Mouse (Mus musculus): ENCODE measurements around the gene Tenm1. TPM values are rescaled to one million over a fixed set of nuclear protein-coding genes. Genes with fewer than 3 reads are reported as not detected.

Gene Tenm1
- not detected in 2 replicates for polyA plus RNA-seq (2012; ENCODE audit: insufficient read depth, insufficient read length, low replicate concordance, missing spikeins)

- peak within 1 kb of the TSS; percentile 57 for H3K4me3 ChIP-seq (ENCODE audit: insufficient read depth, low read depth, low read length)
- H3K4me1 ChIP-seq (ENCODE audit: control insufficient read depth, insufficient read depth, low read length) = peaks cover 2% of the 10 kb centered on the region; the same call in 1 of the 2 replicates
- 25% methylated on average over 22 of the region's 22 CpGs for WGBS
- H3K27ac ChIP-seq (ENCODE audit: insufficient read depth, low read depth, low read length) = no peak within 1 kb of the TSS; the same call in 1 of the 2 replicates
- no peak for TF ChIP-seq POLR2A (IDR thresholded peaks at IDR 0.05; ENCODE audit: insufficient read depth, low read depth, low read length)
Observed at GRCm38 (mm10) chrX:43428855-43429263, at the start of gene Tenm1. Gene Tenm1 (minus strand): TSS chrX:43429126.

- Histone ChIP-seq H3K4me1 (ENCODE audit: control insufficient read depth, insufficient read depth, low read length) (no peaks in the 10 kb centered on the region), H3K27ac (ENCODE audit: insufficient read depth, low read depth, low read length) (no peak overlapping the region), H3K4me3 (ENCODE audit: insufficient read depth, low read depth, low read length) (no peak overlapping the region)
- no peak for TF ChIP-seq CTCF (IDR thresholded peaks at IDR 0.05; ENCODE audit: insufficient read depth, low read depth, low read length)
- TF ChIP-seq POLR2A (IDR thresholded peaks at IDR 0.05; ENCODE audit: insufficient read depth, low read depth, low read length) = no peak
Observed at GRCm38 (mm10) chrX:43467311-43467710, 38.4 kb upstream of the Tenm1 start.

- Histone ChIP-seq H3K4me1 (ENCODE audit: control insufficient read depth, insufficient read depth, low read length) (peaks cover 2% of the 10 kb centered on the region; the same call in 1 of the 2 replicates), H3K27ac (ENCODE audit: insufficient read depth, low read depth, low read length) (no peak overlapping the region), H3K4me3 (ENCODE audit: insufficient read depth, low read depth, low read length) (peak overlapping the region; percentile 57)
- TF ChIP-seq CTCF (IDR thresholded peaks at IDR 0.05; ENCODE audit: insufficient read depth, low read depth, low read length) = no peak
- no peak for TF ChIP-seq POLR2A (IDR thresholded peaks at IDR 0.05; ENCODE audit: insufficient read depth, low read depth, low read length)
- WGBS = 14% methylated on average over 11 of the region's 11 CpGs
Observed at GRCm38 (mm10) chrX:43430581-43430980, 1.7 kb upstream of the Tenm1 start.

- H3K4me3 ChIP-seq (ENCODE audit: insufficient read depth, low read depth, low read length) = peak overlapping the region; percentile 57
- 18% methylated on average over 25 of the region's 25 CpGs for WGBS
- peaks cover 2% of the 10 kb centered on the region; the same call in 1 of the 2 replicates for H3K4me1 ChIP-seq (ENCODE audit: control insufficient read depth, insufficient read depth, low read length)
- no peak overlapping the region for H3K27ac ChIP-seq (ENCODE audit: insufficient read depth, low read depth, low read length)
- TF ChIP-seq POLR2A (IDR thresholded peaks at IDR 0.05; ENCODE audit: insufficient read depth, low read depth, low read length) (no peak), CTCF (IDR thresholded peaks at IDR 0.05; ENCODE audit: insufficient read depth, low read depth, low read length) (no peak)
Observed at GRCm38 (mm10) chrX:43429982-43430531, 1.1 kb upstream of the Tenm1 start.

- TF ChIP-seq CTCF (IDR thresholded peaks at IDR 0.05; ENCODE audit: insufficient read depth, low read depth, low read length) (no peak), POLR2A (IDR thresholded peaks at IDR 0.05; ENCODE audit: insufficient read depth, low read depth, low read length) (no peak)
- Histone ChIP-seq H3K4me3 (ENCODE audit: insufficient read depth, low read depth, low read length) (peak overlapping the region; percentile 57), H3K4me1 (ENCODE audit: control insufficient read depth, insufficient read depth, low read length) (peaks cover 2% of the 10 kb centered on the region; the same call in 1 of the 2 replicates), H3K27ac (ENCODE audit: insufficient read depth, low read depth, low read length) (no peak overlapping the region; the same call in 1 of the 2 replicates)
- WGBS = 36% methylated on average over 12 of the region's 12 CpGs
Observed at GRCm38 (mm10) chrX:43429337-43429736, 411 bp upstream of the Tenm1 start.

GRCm38 (mm10) chrX:43427961-43428365 lies 963 bp downstream of the Tenm1 start:
- Histone ChIP-seq H3K27ac (ENCODE audit: insufficient read depth, low read depth, low read length) (no peak overlapping the region), H3K4me3 (ENCODE audit: insufficient read depth, low read depth, low read length) (peak overlapping the region; percentile 54), H3K4me1 (ENCODE audit: control insufficient read depth, insufficient read depth, low read length) (peaks cover 2% of the 10 kb centered on the region; the same call in 1 of the 2 replicates)
- 19% methylated on average over 12 of the region's 12 CpGs for WGBS
- TF ChIP-seq POLR2A (IDR thresholded peaks at IDR 0.05; ENCODE audit: insufficient read depth, low read depth, low read length) (no peak), CTCF (IDR thresholded peaks at IDR 0.05; ENCODE audit: insufficient read depth, low read depth, low read length) (no peak)

GRCm38 (mm10) chrX:43427111-43427510 lies 1.8 kb downstream of the Tenm1 start:
- no peak overlapping the region for H3K27ac ChIP-seq (ENCODE audit: insufficient read depth, low read depth, low read length)
- TF ChIP-seq CTCF (IDR thresholded peaks at IDR 0.05; ENCODE audit: insufficient read depth, low read depth, low read length) (no peak), POLR2A (IDR thresholded peaks at IDR 0.05; ENCODE audit: insufficient read depth, low read depth, low read length) (no peak)
- peak overlapping the region; percentile 54; the same call in 1 of the 2 replicates for H3K4me3 ChIP-seq (ENCODE audit: insufficient read depth, low read depth, low read length)
- 29% methylated on average over 10 of the region's 10 CpGs for WGBS
- peaks cover 2% of the 10 kb centered on the region; the same call in 1 of the 2 replicates for H3K4me1 ChIP-seq (ENCODE audit: control insufficient read depth, insufficient read depth, low read length)

GRCm38 (mm10) chrX:43397957-43398356 lies 31.0 kb downstream of the Tenm1 start:
- Histone ChIP-seq H3K4me3 (ENCODE audit: insufficient read depth, low read depth, low read length) (no peak overlapping the region), H3K4me1 (ENCODE audit: control insufficient read depth, insufficient read depth, low read length) (no peaks in the 10 kb centered on the region), H3K27ac (ENCODE audit: insufficient read depth, low read depth, low read length) (no peak overlapping the region)
- TF ChIP-seq CTCF (IDR thresholded peaks at IDR 0.05; ENCODE audit: insufficient read depth, low read depth, low read length) (no peak), POLR2A (IDR thresholded peaks at IDR 0.05; ENCODE audit: insufficient read depth, low read depth, low read length) (no peak)
- WGBS = 46% methylated on average over 3 of the region's 3 CpGs

- 91% methylated on average over 5 of the region's 5 CpGs for WGBS
- no peak overlapping the region for H3K4me3 ChIP-seq (ENCODE audit: insufficient read depth, low read depth, low read length)
- H3K27ac ChIP-seq (ENCODE audit: insufficient read depth, low read depth, low read length) = no peak overlapping the region
- TF ChIP-seq CTCF (IDR thresholded peaks at IDR 0.05; ENCODE audit: insufficient read depth, low read depth, low read length) = no peak
- no peak for TF ChIP-seq POLR2A (IDR thresholded peaks at IDR 0.05; ENCODE audit: insufficient read depth, low read depth, low read length)
- H3K4me1 ChIP-seq (ENCODE audit: control insufficient read depth, insufficient read depth, low read length) = no peaks in the 10 kb centered on the region
Observed at GRCm38 (mm10) chrX:43388106-43388505, 40.8 kb downstream of the Tenm1 start.

All from olfactory bulb, adult 2 months (tissue).